Mouse (Mus musculus) CH12.LX (cell line): Measurements from ENCODE around the gene Ociad2. TPM values are rescaled to one million over a fixed set of nuclear protein-coding genes. Genes with fewer than 3 reads are reported as not detected.

ENCODE experiments used
- DNase-seq: peaks from one replicate; pipeline ENCODE4 v3.0.0-alpha.2; 2013; ENCODE audit errors: extremely low read depth
- H3K27ac ChIP-seq: 2 replicates; pipeline ENCODE4 v1.5.1; 2012; ENCODE audit warnings: low read depth, mild to moderate bottlenecking, control low read depth, moderate library complexity; ENCODE audit not compliant: insufficient read depth
- H3K27me3 ChIP-seq: replicated peaks from 2 replicates; pipeline ENCODE3; 2012; ENCODE audit warnings: inconsistent platforms
- H3K36me3 ChIP-seq, 2 experiments: replicated peaks in 1 of 2; 2 replicates each; pipeline versions ENCODE3 to v1.6.1; 2012; ENCODE audit warnings: inconsistent platforms in 1 of 2, low read length in 1 of 2, mild to moderate bottlenecking in 1 of 2, mixed read lengths in 1 of 2, moderate library complexity in 1 of 2; ENCODE audit not compliant: control insufficient read depth in 1 of 2, insufficient read depth in 1 of 2
- H3K4me1 ChIP-seq, 2 experiments: 2 replicates each; pipeline ENCODE4 v1.6.1; 2012; ENCODE audit warnings: inconsistent platforms in 1 of 2, moderate library complexity in 1 of 2; ENCODE audit not compliant: insufficient read depth in 2 of 2, control insufficient read depth in 1 of 2
- H3K4me2 ChIP-seq: 2 replicates; pipeline ENCODE4 v1.6.1; 2012; ENCODE audit warnings: low read depth, mild to moderate bottlenecking, control low read depth; ENCODE audit not compliant: poor library complexity, insufficient read depth, severe bottlenecking
- H3K4me3 ChIP-seq, 3 experiments: fragments of 150-350 bp in 1 of 3; sonication (generic) in 1 of 3; replicated peaks in 1 of 3; 2 replicates each; pipeline versions ENCODE3 to v1.5.1; 2011 to 2012; ENCODE audit warnings: low read depth in 2 of 3, low read length in 2 of 3, mild to moderate bottlenecking in 2 of 3, moderate library complexity in 2 of 3, control low read depth in 1 of 3, improper control_type of control experiment in 1 of 3, inconsistent platforms in 1 of 3, mixed read lengths in 1 of 3; ENCODE audit not compliant: poor library complexity in 1 of 3
- H3K79me2 ChIP-seq: replicated peaks from 2 replicates; pipeline ENCODE4 v1.6.1; 2012; ENCODE audit warnings: mild to moderate bottlenecking, moderate library complexity; ENCODE audit not compliant: control insufficient read depth, poor library complexity, insufficient read depth, severe bottlenecking; ENCODE audit errors: extremely low read depth
- H3K9ac ChIP-seq: 2 replicates; pipeline ENCODE4 v1.6.1; 2012; ENCODE audit warnings: low read depth, mild to moderate bottlenecking, control low read depth, moderate library complexity; ENCODE audit not compliant: insufficient read depth
- H3K9me3 ChIP-seq: replicated peaks from 2 replicates; pipeline ENCODE3; 2012; ENCODE audit warnings: low read length, inconsistent platforms, mixed read lengths
- BHLHE40 ChIP-seq: IDR thresholded peaks from 2 replicates; pipeline ENCODE4 v1.6.1; 2011; ENCODE audit warnings: mild to moderate bottlenecking, low read depth, low read length, improper control_type of control experiment
- CHD1 ChIP-seq: IDR thresholded peaks from 2 replicates; pipeline ENCODE4 v1.6.1; 2012; ENCODE audit warnings: low read depth, low read length, improper control_type of control experiment, inconsistent platforms
- CTCF ChIP-seq, 2 experiments: IDR thresholded peaks in 1 of 2; conservative IDR thresholded peaks in 1 of 2; 2 replicates each; pipeline ENCODE4 v1.5.1; 2011 to 2012; ENCODE audit warnings: low read depth in 2 of 2, low read length in 2 of 2, improper control_type of control experiment in 1 of 2, inconsistent platforms in 1 of 2, mild to moderate bottlenecking in 1 of 2, moderate library complexity in 1 of 2
- EP300 ChIP-seq: IDR thresholded peaks from 2 replicates; pipeline ENCODE4 v1.6.1; 2011; ENCODE audit warnings: low read length, improper control_type of control experiment
- ETS1 ChIP-seq: conservative IDR thresholded peaks from 2 replicates; pipeline ENCODE4 v1.6.1; 2012; ENCODE audit warnings: low read depth, mild to moderate bottlenecking, inconsistent platforms, low read length, improper control_type of control experiment, moderate library complexity
- GABPA ChIP-seq: IDR thresholded peaks from 2 replicates; pipeline ENCODE4 v1.6.1; 2012; ENCODE audit warnings: low read depth, low read length, improper control_type of control experiment, inconsistent platforms; ENCODE audit not compliant: insufficient replicate concordance
- HCFC1 ChIP-seq: IDR thresholded peaks from 2 replicates; pipeline ENCODE4 v1.6.1; 2012; ENCODE audit warnings: low read depth, mild to moderate bottlenecking, inconsistent platforms, low read length, improper control_type of control experiment
- IRF4 ChIP-seq: IDR thresholded peaks from 2 replicates; pipeline ENCODE4 v1.6.1; 2014; ENCODE audit warnings: low read depth, mild to moderate bottlenecking, inconsistent platforms, low read length, improper control_type of control experiment
- JUN ChIP-seq: IDR thresholded peaks from 2 replicates; pipeline ENCODE4 v1.6.1; 2011; ENCODE audit warnings: low read depth, mild to moderate bottlenecking, low read length, improper control_type of control experiment, moderate library complexity; ENCODE audit not compliant: insufficient read depth
- MAX ChIP-seq: IDR thresholded peaks from 2 replicates; pipeline ENCODE4 v1.6.1; 2011; ENCODE audit warnings: low read length, improper control_type of control experiment
- MEF2A ChIP-seq: IDR thresholded peaks from 2 replicates; pipeline ENCODE4 v1.6.1; 2014; ENCODE audit warnings: low read depth, mild to moderate bottlenecking, inconsistent platforms, low read length, improper control_type of control experiment, borderline replicate concordance
- MXI1 ChIP-seq: IDR thresholded peaks from 2 replicates; pipeline ENCODE4 v1.6.1; 2011; ENCODE audit warnings: mild to moderate bottlenecking, low read depth, low read length, improper control_type of control experiment
- MYC ChIP-seq: IDR thresholded peaks from 2 replicates; pipeline ENCODE4 v1.6.1; 2011; ENCODE audit warnings: low read depth, mild to moderate bottlenecking, improper control_type of control experiment, low read length
- NELFE ChIP-seq: IDR thresholded peaks from 2 replicates; pipeline ENCODE4 v1.6.1; 2011; ENCODE audit warnings: low read depth, low read length, improper control_type of control experiment
- POLR2AphosphoS2 ChIP-seq: IDR thresholded peaks from 2 replicates; pipeline ENCODE4 v1.6.1; 2011; ENCODE audit warnings: low read depth, low read length, improper control_type of control experiment
- RAD21 ChIP-seq: IDR thresholded peaks from 2 replicates; pipeline ENCODE4 v1.6.1; 2011; ENCODE audit warnings: low read depth, mild to moderate bottlenecking, low read length, improper control_type of control experiment, moderate library complexity
- RCOR1 ChIP-seq: conservative IDR thresholded peaks from 2 replicates; pipeline ENCODE4 v1.6.1; 2012; ENCODE audit warnings: low read depth, mild to moderate bottlenecking, inconsistent platforms, low read length, improper control_type of control experiment
- SIN3A ChIP-seq: IDR thresholded peaks from 2 replicates; pipeline ENCODE4 v1.6.1; 2012; ENCODE audit warnings: low read length, improper control_type of control experiment, inconsistent platforms
- TBP ChIP-seq: conservative IDR thresholded peaks from 2 replicates; pipeline ENCODE4 v1.6.1; 2011; ENCODE audit warnings: low read depth, low read length, improper control_type of control experiment
- TCF12 ChIP-seq: IDR thresholded peaks from 2 replicates; pipeline ENCODE4 v1.6.1; 2014; ENCODE audit warnings: low read depth, mild to moderate bottlenecking, inconsistent platforms, low read length, improper control_type of control experiment
- USF1 ChIP-seq: IDR thresholded peaks from 2 replicates; pipeline ENCODE4 v1.6.1; 2014; ENCODE audit warnings: low read depth, mild to moderate bottlenecking, inconsistent platforms, low read length, improper control_type of control experiment
- ZC3H11A ChIP-seq: IDR thresholded peaks from 2 replicates; pipeline ENCODE4 v1.6.1; 2012; ENCODE audit warnings: low read depth, mild to moderate bottlenecking, inconsistent platforms, low read length, improper control_type of control experiment
- ZKSCAN1 ChIP-seq: IDR thresholded peaks from 2 replicates; pipeline ENCODE4 v1.6.1; 2012; ENCODE audit warnings: low read depth, inconsistent platforms, low read length, improper control_type of control experiment, borderline replicate concordance
- dilution Hi-C: fragments of 300-500 bp; cut with MboI; formaldehyde crosslinking; loops from 2 replicates; pipeline ENCODE4 v1.14.3; 2020; ENCODE audit warnings: low sequenced_read_pairs; ENCODE audit not compliant: extremely low pct_unique_long_range_greater_than_20kb, extremely low pct_ligation_motif_present
- in situ Hi-C: fragments of 300-500 bp; cut with MboI; formaldehyde crosslinking; loops from 3 replicates; pipeline ENCODE4 v1.14.3; 2019; ENCODE audit warnings: low sequenced_read_pairs, low pct_ligation_motif_present, low pct_unique_long_range_greater_than_20kb, mixed read lengths
- polyA plus RNA-seq: library from polyadenylated mRNA; unstranded; fragments of >175 nt; gene quantifications from 2 replicates; pipeline ENCODE4 v1.2.1, GENCODE M21; 2012; ENCODE audit warnings: low read depth; ENCODE audit not compliant: insufficient read length
- total RNA-seq, 2 experiments: library from RNA; depleted of rRNA; stranded (reverse); fragments of 300-350 nt in 1 of 2; fragments of >200 nt in 1 of 2; gene quantifications; 2 replicates each; pipeline ENCODE4 v1.2.3; 2012 to 2014

Ociad2 gene
- total and polyA plus RNA-seq, 3 experiments: 2.3 to 5.3 (median 4.4) TPM

- Histone ChIP-seq H3K4me2 (peak overlapping the region; percentile 11; the same call in 1 of the 2 replicates), H3K9me3 (no peaks in the 10 kb centered on the region), H3K79me2 (no peaks in the 10 kb centered on the region), H3K4me3 (no peak overlapping the region), H3K27ac (no peak overlapping the region), H3K9ac (peak overlapping the region; percentile 20), H3K27me3 (no peaks in the 10 kb centered on the region), H3K4me1 (peaks cover 2 to 24% of the 10 kb centered on the region in 2 experiments; a peak in 3 of 4 replicates), H3K36me3 (no peaks in the 10 kb centered on the region)
- dilution Hi-C loops: no loop called here
- TF ChIP-seq CTCF (conservative IDR thresholded peaks at IDR 0.05 in 1 of 2, IDR thresholded peaks at IDR 0.05 in 1 of 2; ENCODE audit: low read depth in 2 of 2, low read length in 2 of 2) (no peak), RCOR1 (no peak), TCF12 (no peak), POLR2AphosphoS2 (no peak), MAX (no peak), TBP (no peak), EP300 (peak; percentile 67), IRF4 (peak; percentile 64), ZC3H11A (no peak), HCFC1 (peak; percentile 7; the same call in 1 of the 2 replicates), GABPA (no peak), BHLHE40 (peak; percentile 71), MXI1 (no peak), CHD1 (no peak), ETS1 (no peak; the same call in 1 of the 2 replicates), RAD21 (no peak), SIN3A (no peak), MYC (no peak), NELFE (no peak), USF1 (no peak), JUN (no peak), MEF2A (peak; percentile 86), ZKSCAN1 (no peak)
- DNase-seq: no peak
- in situ Hi-C loops: no loop called here
These were observed 60.9 kb downstream of the Ociad2 start for GRCm38 (mm10) chr5:73279732-73280566.
